Mouse (Mus musculus) cerebellum, adult 11 months (tissue): ENCODE data around the gene Slc30a9.

Source experiments
- DNase-seq: peaks from one replicate; pipeline ENCODE4 v3.0.0; 2022

Gene Slc30a9

DNA sequence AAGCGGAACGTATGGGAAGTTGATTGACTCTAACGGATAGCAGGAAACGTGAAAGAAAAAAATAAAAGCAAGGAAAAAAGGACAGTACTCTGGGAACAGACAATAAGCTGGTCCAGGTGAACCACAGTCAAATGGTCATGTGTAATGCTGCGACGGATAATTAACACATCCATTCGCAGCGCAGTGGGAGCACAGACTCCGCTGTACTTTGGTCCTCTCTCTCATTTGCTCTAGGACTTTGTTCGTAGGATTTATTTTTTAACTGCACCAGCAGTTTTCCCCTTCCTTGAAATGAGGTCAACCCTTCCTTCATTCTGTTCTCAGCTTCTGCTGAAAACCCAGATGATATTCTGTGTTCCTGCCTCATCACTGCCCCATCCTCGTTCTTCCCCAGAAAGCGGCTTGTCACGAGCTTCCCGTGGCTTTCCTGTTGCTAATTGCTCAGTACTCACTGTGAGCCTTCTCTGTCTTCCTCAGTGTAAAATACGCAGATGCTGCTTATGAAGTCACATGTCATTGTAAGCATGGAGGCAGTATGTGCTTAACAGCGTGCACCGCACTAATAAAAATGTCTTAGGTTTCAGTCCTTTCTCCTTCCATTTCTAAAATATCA lies 15.0 kb downstream of the Slc30a9 start:
- DNase-seq: no peak

DNA sequence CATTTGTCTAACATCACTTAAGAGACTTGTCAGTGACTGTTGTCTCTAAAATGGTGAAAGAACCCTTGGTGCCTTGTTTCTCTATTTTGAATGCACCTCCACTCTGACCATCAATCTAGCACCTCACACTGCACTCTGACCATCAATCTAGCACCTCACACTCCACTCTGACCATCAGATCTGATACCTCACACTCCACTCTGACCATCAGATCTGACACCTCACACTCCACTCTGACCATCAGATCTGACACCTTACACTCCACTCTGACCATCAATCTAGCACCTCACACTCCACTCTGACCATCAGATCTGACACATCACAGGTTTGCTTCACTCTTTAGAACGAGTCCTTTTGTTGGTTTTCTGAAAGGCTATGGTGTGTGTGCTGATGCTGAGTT lies 17.3 kb downstream of the Slc30a9 start:
- no peak for DNase-seq

- no peak for DNase-seq
Measured at GRCm38 (mm10) chr5:67340811-67341210, 34.1 kb downstream of the Slc30a9 start.

GRCm38 (mm10) chr5:67347060-67347459 lies 40.3 kb downstream of the Slc30a9 start:
- DNase-seq: no peak

GRCm38 (mm10) chr5:67348949-67349348 lies 42.2 kb downstream of the Slc30a9 start:
- no peak for DNase-seq

DNA sequence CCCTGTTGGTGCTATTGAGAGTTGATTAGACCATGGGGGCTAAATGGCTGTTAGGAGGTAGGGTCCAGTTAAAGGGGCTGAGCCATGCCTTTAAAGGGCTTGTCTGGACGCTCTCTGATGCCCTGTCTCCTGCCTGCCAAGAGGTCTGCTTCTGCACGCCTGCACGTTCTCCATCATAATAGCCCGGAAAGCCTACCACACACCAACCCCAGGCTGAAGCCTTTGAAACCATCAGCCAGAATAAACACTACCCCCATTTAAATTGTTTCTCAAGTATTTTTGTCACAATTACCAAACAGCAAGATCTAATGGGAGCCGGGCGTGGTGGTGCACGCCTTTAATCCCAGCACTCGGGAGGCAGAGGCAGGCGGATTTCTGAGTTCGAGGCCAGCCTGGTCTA lies 55.6 kb downstream of the Slc30a9 start:
- DNase-seq: no peak

- no peak for DNase-seq
Measured at GRCm38 (mm10) chr5:67362931-67363330, 56.2 kb downstream of the Slc30a9 start.

GRCm38 (mm10) chr5:67377044-67377621 lies 70.4 kb downstream of the Slc30a9 start:
- DNase-seq: no peak

DNA sequence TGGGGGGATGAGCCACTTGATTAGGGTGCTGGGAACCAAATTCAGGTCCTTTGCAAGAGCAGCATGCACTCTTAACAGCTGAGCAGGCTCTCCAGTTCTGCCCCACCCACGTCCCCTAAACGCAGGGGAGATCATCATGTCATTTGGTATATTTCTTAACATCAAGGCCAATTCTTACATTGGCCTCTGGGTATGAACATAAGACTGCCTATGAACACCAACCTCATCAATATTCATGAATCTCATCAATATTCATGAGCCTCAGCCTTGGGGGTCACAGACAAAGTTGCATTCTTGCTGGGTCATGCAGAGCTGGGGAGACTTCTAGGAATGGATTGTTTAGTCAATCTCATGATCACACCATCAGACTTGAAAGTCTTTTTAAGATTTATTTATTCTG lies 74.9 kb downstream of the Slc30a9 start:
- no peak for DNase-seq

GRCm38 (mm10) chr5:67382556-67382955 lies 75.8 kb downstream of the Slc30a9 start:
- no peak for DNase-seq

- no peak for DNase-seq
Measured at GRCm38 (mm10) chr5:67393951-67394350, 87.2 kb downstream of the Slc30a9 start.

DNA sequence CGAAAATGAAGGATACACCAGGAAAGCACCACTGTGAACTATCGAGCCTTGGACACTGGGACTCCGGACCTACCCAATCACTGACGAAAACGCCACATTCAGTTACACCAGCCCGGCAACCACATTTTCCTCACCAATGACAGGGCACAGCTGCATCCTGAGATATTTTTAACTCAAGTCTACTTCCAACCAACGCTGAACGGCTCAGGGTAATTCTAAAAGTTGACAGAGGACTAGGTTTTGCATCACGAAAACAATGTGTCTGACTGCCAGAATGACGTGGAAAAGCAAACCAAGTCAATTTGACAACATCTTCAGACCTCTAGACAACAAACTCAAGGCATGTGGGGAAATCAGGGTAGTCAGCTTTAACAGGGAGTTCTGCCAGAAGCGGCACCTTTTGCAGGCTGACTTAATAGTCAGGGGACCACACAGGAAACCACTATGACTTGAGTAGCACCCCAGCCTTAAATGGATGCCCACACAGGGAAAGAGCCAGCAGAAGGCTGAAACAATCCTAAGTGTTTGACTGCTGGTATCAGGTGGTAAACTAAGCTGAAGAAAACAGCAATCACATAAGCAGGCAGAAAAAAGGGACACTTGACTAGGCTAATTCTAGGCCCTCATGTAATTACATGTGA lies 88.6 kb downstream of the Slc30a9 start:
- DNase-seq: no peak

- no peak for DNase-seq
Measured at GRCm38 (mm10) chr5:67397186-67397585, 90.4 kb downstream of the Slc30a9 start.

- DNase-seq: no peak
Measured at GRCm38 (mm10) chr5:67399876-67400607, 93.3 kb downstream of the Slc30a9 start.

GRCm38 (mm10) chr5:67400608-67401480 lies 94.1 kb downstream of the Slc30a9 start:
- no peak for DNase-seq

- no peak for DNase-seq
Measured at GRCm38 (mm10) chr5:67401612-67402011, 94.9 kb downstream of the Slc30a9 start.

GRCm38 (mm10) chr5:67404380-67404779 lies 97.6 kb downstream of the Slc30a9 start:
- no peak for DNase-seq

- DNase-seq: no peak
Measured at GRCm38 (mm10) chr5:67404919-67405318, 98.2 kb downstream of the Slc30a9 start.
